Comparison of ENCODE assay signal across 27 mouse cellular contexts in the genomic region with DNA sequence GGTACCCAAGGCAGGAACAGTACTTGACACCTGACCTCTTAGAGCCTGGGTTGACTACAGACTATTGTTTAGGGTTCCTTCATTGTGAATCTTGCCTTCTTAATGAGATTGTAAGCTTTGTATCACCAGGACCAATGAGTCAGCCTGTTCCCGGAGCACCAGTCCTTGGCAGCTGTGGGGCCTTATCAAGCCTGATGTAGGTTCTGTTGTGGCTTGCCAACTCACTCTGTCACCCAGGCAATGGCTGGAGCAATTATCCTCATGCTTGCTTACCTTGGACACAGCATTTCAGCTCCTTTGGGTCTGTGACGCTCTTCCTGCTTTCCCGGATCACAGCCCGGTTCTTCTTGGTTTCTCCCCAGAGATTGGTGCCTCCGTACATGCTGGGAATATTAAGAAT.
DNase-seq lines count a peak whose midpoint lies in the region; ATAC-seq lines count a peak whose summit lies in the region.
"Had no signal": no experiment of that assay in that cellular context is flagged by ENCODE, and none has a peak within 500 bp of the region (broad histone marks: within the 10 kb centered on the region; RNA-seq: fewer than 3 reads in every experiment).

No protein-coding gene starts in this region.

- peak; percentile 26 for DNase-seq in urinary bladder, postnatal 14 days (ENCODE audit: low spot score)
- no peak for DNase-seq in urinary bladder, postnatal 10 days (ENCODE audit: low spot score)
- DNase-seq in adrenal gland, postnatal 14 days: peak; percentile 50
- DNase-seq in heart, postnatal 10 days: peak; percentile 45 to 65
- no peak for DNase-seq in B cell, adult 2 months
- DNase-seq: cerebellum, adult 18-20 months; cerebellum, postnatal 10 days; forebrain, postnatal 0 days; kidney, adult 8-10 months; layer of hippocampus, postnatal 36 days; left cerebral cortex, postnatal 4 days; liver, postnatal 0 days; lung, postnatal 4 days; right cerebral cortex, adult 18-20 months; spleen, adult 18-20 months; thymus, postnatal 25 days had no signal

- H3K9me3 ChIP-seq in forebrain, embryonic 15.5 days: no peaks in the 10 kb centered on the region
- H3K9me3 ChIP-seq: heart, embryonic 15.5 days; hindbrain, embryonic 12.5 days; intestine, embryonic 15.5 days; liver, embryonic 12.5 days; midbrain, embryonic 15.5 days had no signal

- peaks cover 11% of the 10 kb centered on the region for H3K4me1 ChIP-seq in forebrain, embryonic 15.5 days
- H3K4me1 ChIP-seq: hindbrain, embryonic 12.5 days; midbrain, embryonic 15.5 days had no signal

- H3K9ac ChIP-seq in forebrain, embryonic 15.5 days (replicated peaks): no peak overlapping the region
- H3K9ac ChIP-seq: forebrain, postnatal 0 days; heart, embryonic 15.5 days; hindbrain, embryonic 12.5 days; intestine, embryonic 15.5 days; liver, embryonic 12.5 days; liver, postnatal 0 days; midbrain, embryonic 15.5 days had no signal

- intact Hi-C loops in heart, postnatal 10 days (cut with DNase I): no loop called here

- no peak overlapping the region for H3K4me2 ChIP-seq in forebrain, embryonic 15.5 days (replicated peaks)
- H3K4me2 ChIP-seq: heart, embryonic 15.5 days; hindbrain, embryonic 12.5 days; intestine, embryonic 15.5 days; liver, embryonic 12.5 days; midbrain, embryonic 15.5 days had no signal

- H3K4me3 ChIP-seq in forebrain, embryonic 15.5 days: no peak overlapping the region
- H3K4me3 ChIP-seq: erythroblast, embryonic 14.5 days; heart, embryonic 15.5 days; hindbrain, embryonic 12.5 days; intestine, embryonic 15.5 days; liver, embryonic 12.5 days; midbrain, embryonic 15.5 days had no signal

- no peaks in the 10 kb centered on the region for H3K36me3 ChIP-seq in forebrain, embryonic 15.5 days
- H3K36me3 ChIP-seq: heart, embryonic 15.5 days; hindbrain, embryonic 12.5 days; intestine, embryonic 15.5 days; liver, embryonic 12.5 days; midbrain, embryonic 15.5 days had no signal

- ATAC-seq in forebrain, embryonic 15.5 days (replicated peaks): no peak
- ATAC-seq in megakaryocyte, adult 5-6 weeks (ENCODE audit: poor library complexity, severe bottlenecking): no peak
- ATAC-seq: forebrain, postnatal 0 days; hindbrain, postnatal 0 days; intestine, embryonic 15.5 days; liver, embryonic 12.5 days; liver, postnatal 0 days; midbrain, embryonic 15.5 days had no signal

- no peak overlapping the region for H3K27ac ChIP-seq in forebrain, embryonic 15.5 days (replicated peaks)
- H3K27ac ChIP-seq: heart, embryonic 15.5 days; hindbrain, embryonic 12.5 days; hindbrain, postnatal 0 days; intestine, embryonic 15.5 days; kidney, postnatal 0 days; liver, embryonic 12.5 days; midbrain, embryonic 15.5 days had no signal

- WGBS in forebrain, embryonic 15.5 days: 91% methylated on average over 5 of the region's 5 CpGs

- no peaks in the 10 kb centered on the region for H3K27me3 ChIP-seq in forebrain, embryonic 15.5 days
- H3K27me3 ChIP-seq: CH12.LX; heart, embryonic 15.5 days; hindbrain, embryonic 12.5 days; intestine, embryonic 15.5 days; liver, embryonic 12.5 days; midbrain, embryonic 15.5 days had no signal

Comparison
In these comparisons a context has a peak if more than half of its experiments do, and no peak if none do; other contexts are left out.
1. DNase-seq: peak in urinary bladder, postnatal 14 days (single experiment), adrenal gland, postnatal 14 days (single experiment) and heart, postnatal 10 days (2 of 2); none in urinary bladder, postnatal 10 days (single experiment) and B cell, adult 2 months (0 of 2).